Mouse (Mus musculus): ENCODE data around the gene 9430097D07Rik.

The 9430097D07Rik gene

DNA sequence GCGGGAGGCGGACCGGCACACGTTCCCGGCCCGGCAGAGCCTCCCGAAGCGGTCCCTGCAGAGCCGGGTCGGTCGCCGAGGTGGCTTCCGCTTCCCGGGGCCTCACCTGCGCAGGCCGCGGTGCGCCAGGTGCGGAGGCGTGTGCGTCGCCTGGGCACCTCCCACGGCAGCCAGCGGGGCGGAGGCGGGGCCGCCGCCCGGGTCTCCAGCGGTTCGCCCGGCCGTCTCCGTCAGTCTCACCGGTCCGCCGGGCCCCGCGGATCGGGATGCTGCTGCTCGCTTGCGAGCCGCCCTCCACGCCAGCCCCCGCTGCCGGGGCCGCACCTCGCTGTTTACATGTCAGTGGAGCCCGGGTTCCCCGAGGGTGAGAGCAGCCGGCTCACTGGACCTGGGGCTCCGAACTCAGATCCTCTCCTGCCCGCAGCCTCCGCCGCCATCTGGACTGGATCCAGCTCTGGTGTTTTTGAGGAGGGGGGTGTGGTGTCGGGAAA lies 39.9 kb downstream of the 9430097D07Rik start:
- DNase-seq (ENCODE audit: low spot score in 2 of 2): peak in 1 of 2 experiments; percentile 67

GRCm38 (mm10) chr2:32534733-32535471 lies 40.6 kb downstream of the 9430097D07Rik start, which contains the start of gene Fam102a:
TSS of gene Fam102a (plus strand) at chr2:32535332.
- peak; percentile 99 to 100 for DNase-seq (ENCODE audit: low spot score in 2 of 2)

DNA sequence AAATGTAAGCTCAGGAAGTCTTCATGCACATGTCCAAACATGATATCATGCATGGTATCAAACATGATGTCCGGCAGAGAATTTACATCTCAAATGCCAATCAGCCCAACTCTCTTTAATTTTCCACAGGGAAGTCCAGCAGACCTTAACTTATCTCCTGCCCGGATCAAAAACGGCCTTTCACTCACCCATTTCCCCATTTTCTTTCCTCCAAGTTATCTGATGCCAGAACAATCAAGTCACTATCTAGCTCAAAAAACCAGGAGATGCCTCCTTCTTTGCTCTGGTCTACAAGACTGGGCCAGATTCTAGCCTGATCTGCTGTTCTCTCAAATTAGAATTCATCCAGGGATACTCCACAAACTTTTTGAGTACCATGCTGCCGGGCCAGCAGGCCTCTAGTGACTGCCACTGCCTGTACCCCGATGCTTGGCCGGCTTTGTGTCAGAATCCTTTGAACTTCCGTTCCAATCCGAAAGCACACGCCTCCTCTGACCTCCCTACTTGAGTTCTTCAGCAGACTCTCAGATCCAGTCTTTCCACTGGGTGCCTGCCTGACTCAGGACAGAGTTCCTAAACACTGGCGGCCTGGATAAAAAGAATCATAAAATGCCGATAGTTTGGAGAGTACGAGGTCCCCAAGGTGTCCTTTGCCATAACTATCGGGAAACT lies 41.3 kb downstream of the 9430097D07Rik start:
- DNase-seq (ENCODE audit: low spot score in 2 of 2): peak in 1 of 2 experiments; percentile 40

DNA sequence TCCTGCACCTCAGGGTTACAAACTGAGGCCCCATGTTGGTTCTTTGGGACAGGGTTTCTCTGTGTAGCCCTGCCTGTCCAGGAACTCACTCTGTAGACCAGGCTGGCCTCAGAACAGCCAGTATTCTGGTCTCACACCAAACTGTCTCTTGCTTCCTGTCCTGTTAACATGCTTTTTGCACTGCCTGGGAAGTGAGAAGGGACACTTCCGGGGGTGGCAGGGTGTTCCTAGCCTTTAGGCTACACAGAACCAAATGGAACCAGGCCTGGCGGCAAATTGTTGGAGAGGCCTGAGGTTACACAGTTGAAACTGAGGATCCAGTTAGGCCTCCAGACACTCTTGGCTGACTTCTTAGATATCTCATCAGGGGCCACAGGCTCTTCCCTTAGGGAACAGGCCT lies 42.3 kb downstream of the 9430097D07Rik start:
- DNase-seq (ENCODE audit: low spot score in 2 of 2): no peak

DNA sequence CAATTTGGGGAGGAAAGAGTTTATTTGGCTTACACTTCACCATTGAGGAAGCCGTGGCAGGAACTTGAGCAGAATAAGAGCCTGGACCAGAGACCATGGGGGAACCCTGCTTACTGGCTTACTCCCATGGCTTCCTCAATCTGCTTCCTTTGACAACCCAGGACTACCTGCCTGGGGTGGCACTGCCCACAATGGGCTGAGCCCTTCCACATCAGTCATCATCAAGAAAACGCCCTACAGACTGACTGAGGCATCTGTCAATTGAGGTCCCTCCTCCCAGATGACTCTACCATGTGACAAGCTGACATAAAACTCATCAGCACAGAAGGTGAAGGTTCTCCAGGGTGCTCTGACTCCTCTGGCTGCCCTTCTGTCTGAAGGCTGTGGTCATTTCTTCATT lies 45.0 kb downstream of the 9430097D07Rik start:
- no peak for DNase-seq (ENCODE audit: low spot score in 2 of 2)

- DNase-seq (ENCODE audit: low spot score in 2 of 2): no peak
These were observed 47.2 kb downstream of the 9430097D07Rik start for GRCm38 (mm10) chr2:32528326-32528725.

GRCm38 (mm10) chr2:32527468-32527966 lies 48.0 kb downstream of the 9430097D07Rik start:
- no peak for DNase-seq (ENCODE audit: low spot score in 2 of 2)

DNA sequence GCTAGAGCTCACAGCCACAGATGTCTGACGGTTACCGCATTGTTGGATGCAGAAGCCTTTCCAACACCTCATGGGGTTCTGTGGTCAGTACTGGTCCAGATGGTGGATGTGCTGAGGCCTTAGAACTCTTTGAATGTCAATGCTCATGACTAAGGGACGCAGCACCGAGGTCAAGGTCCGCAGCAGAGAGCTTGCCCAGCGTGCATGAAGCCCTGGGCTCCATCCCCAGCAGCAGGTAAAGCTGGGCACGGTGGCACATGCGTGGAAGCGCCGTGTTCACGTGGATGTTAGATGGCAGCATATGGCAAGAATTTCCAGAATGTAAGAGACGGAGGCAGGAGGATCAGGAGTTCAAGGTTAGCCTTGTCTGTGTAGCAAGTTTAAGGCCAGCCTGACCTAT lies 49.7 kb downstream of the 9430097D07Rik start:
- DNase-seq (ENCODE audit: low spot score in 2 of 2): no peak

DNA sequence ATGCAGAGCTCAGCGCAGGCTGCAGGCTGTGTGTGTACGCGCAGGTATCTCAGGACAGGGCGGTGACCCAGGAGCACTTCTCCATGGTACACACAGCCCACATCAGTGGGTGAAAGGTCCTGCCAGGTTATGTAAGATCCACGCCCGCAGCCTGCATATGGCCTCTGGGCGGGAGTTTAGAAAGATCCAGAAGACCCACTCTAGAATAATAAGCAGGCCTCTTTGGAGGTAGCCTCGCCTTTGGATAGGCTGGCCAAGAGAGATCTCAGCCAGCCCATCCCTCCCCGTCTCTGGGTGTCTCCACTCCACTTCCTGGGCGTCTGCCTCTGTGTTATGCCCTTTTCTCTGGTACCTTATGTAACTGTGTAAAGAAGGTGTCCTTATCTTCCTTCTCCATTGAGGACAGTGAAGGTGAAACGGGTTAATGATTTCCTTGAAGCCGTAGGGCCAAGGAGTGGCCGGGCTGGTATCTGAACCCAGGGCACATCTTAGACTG lies 50.9 kb downstream of the 9430097D07Rik start:
- no peak for DNase-seq (ENCODE audit: low spot score in 2 of 2)

Data from urinary bladder, postnatal 4 days (tissue).